Comparison of ENCODE assay signal across 9 mouse cellular contexts in genomic region chr2:117541471-117541870, GRCm38 (mm10).
DNase-seq lines count a peak whose midpoint lies in the region; ATAC-seq and TF ChIP-seq lines count a peak whose summit lies in the region.
"Had no signal": no experiment of that assay in that cellular context is flagged by ENCODE, and none has a peak within 500 bp of the region (broad histone marks: within the 10 kb centered on the region; RNA-seq: fewer than 3 reads in every experiment).

No protein-coding gene starts in this region.

- DNase-seq in 3134 (ENCODE audit: extremely low read depth, insufficient read length, low spot score) = peak; percentile 36
- DNase-seq in Muller cell, postnatal 12 days (ENCODE audit: inconsistent ontology term) = peak; percentile 72
- DNase-seq in cerebellum, postnatal 25 days = peak; percentile 34 to 58
- DNase-seq in gastrocnemius, adult 18-20 months (ENCODE audit: low spot score) = peak; percentile 55
- peak; percentile 89 for DNase-seq in kidney, postnatal 0 days (ENCODE audit: low spot score)
- DNase-seq in limb, embryonic 14.5 days (ENCODE audit: low spot score) = peak; percentile 80
- DNase-seq in urinary bladder, postnatal 25 days (ENCODE audit: low spot score) = peak; percentile 56

- ATAC-seq in kidney, postnatal 0 days (replicated peaks; ENCODE audit: low FRiP score, low read depth) = 0 out of 2 replicates have a peak, but pooled peaks have one; percentile 40
- 0 out of 2 replicates have a peak, but pooled peaks have one; percentile 39 for ATAC-seq in limb, embryonic 14.5 days (ENCODE audit: low FRiP score, low read depth)
- ATAC-seq in neural tube, embryonic 15.5 days (ENCODE audit: low FRiP score) = peak; percentile 68; the same call in 1 of the 2 replicates

- WGBS in kidney, postnatal 0 days = 15% methylated on average over 6 of the region's 6 CpGs
- WGBS in limb, embryonic 14.5 days = 18% methylated on average over 6 of the region's 6 CpGs
- 23% methylated on average over 6 of the region's 6 CpGs for WGBS in neural tube, embryonic 15.5 days

- H3K4me2 ChIP-seq in kidney, postnatal 0 days (ENCODE audit: low read length) = no peak overlapping the region
- no peak overlapping the region for H3K4me2 ChIP-seq in limb, embryonic 14.5 days (replicated peaks; ENCODE audit: low read depth, low read length, severe bottlenecking)
- H3K4me2 ChIP-seq in neural tube, embryonic 15.5 days = no peak overlapping the region

- no peaks in the 10 kb centered on the region for H3K27me3 ChIP-seq in kidney, postnatal 0 days (ENCODE audit: insufficient read depth, low read length)
- no peaks in the 10 kb centered on the region for H3K27me3 ChIP-seq in limb, embryonic 14.5 days (ENCODE audit: control insufficient read depth, insufficient read depth, low read length)
- no peaks in the 10 kb centered on the region; the same call in 1 of the 2 replicates for H3K27me3 ChIP-seq in neural tube, embryonic 15.5 days (replicated peaks)

- no peaks in the 10 kb centered on the region for H3K4me1 ChIP-seq in kidney, postnatal 0 days (replicated peaks; ENCODE audit: insufficient read depth, low read length)
- peaks cover 22% of the 10 kb centered on the region for H3K4me1 ChIP-seq in limb, embryonic 14.5 days (ENCODE audit: control insufficient read depth, insufficient read depth, low read length)
- H3K4me1 ChIP-seq in neural tube, embryonic 15.5 days = no peaks in the 10 kb centered on the region

- H3K36me3 ChIP-seq in kidney, postnatal 0 days (ENCODE audit: insufficient read depth, low read length) = no peaks in the 10 kb centered on the region
- H3K36me3 ChIP-seq in limb, embryonic 14.5 days (ENCODE audit: control insufficient read depth, insufficient read depth, low read length) = no peaks in the 10 kb centered on the region
- no peaks in the 10 kb centered on the region for H3K36me3 ChIP-seq in neural tube, embryonic 15.5 days

- no peak overlapping the region for H3K9ac ChIP-seq in kidney, postnatal 0 days (ENCODE audit: low read depth, low read length)
- H3K9ac ChIP-seq in limb, embryonic 14.5 days (ENCODE audit: low read depth, low read length, severe bottlenecking) = no peak overlapping the region
- H3K9ac ChIP-seq in neural tube, embryonic 15.5 days (replicated peaks) = no peak overlapping the region

- no peaks in the 10 kb centered on the region for H3K9me3 ChIP-seq in kidney, postnatal 0 days (replicated peaks; ENCODE audit: low read length)
- no peaks in the 10 kb centered on the region for H3K9me3 ChIP-seq in limb, embryonic 14.5 days (ENCODE audit: control insufficient read depth, low read length)
- H3K9me3 ChIP-seq in neural tube, embryonic 15.5 days (replicated peaks) = no peaks in the 10 kb centered on the region

- peak; percentile 79 for TF ChIP-seq CTCF in kidney, postnatal 0 days (IDR thresholded peaks at IDR 0.05; ENCODE audit: low read depth)

- no peak for TF ChIP-seq POLR2A in limb, embryonic 14.5 days (IDR thresholded peaks at IDR 0.05; ENCODE audit: borderline replicate concordance, extremely low read depth, insufficient read depth, insufficient read length)

- H3K4me3 ChIP-seq in kidney, postnatal 0 days (replicated peaks; ENCODE audit: low read depth, low read length) = no peak overlapping the region
- no peak overlapping the region for H3K4me3 ChIP-seq in limb, embryonic 14.5 days (replicated peaks; ENCODE audit: low read length)
- no peak overlapping the region for H3K4me3 ChIP-seq in neural tube, embryonic 15.5 days (replicated peaks)
- H3K4me3 ChIP-seq: erythroblast, embryonic 14.5 days had no signal

- H3K27ac ChIP-seq in kidney, postnatal 0 days = no peak overlapping the region
- H3K27ac ChIP-seq in limb, embryonic 14.5 days (replicated peaks; ENCODE audit: low read depth, low read length) = no peak overlapping the region
- no peak overlapping the region for H3K27ac ChIP-seq in neural tube, embryonic 15.5 days (replicated peaks)

Comparison
In these comparisons a context has a peak if more than half of its experiments do, and no peak if none do; other contexts are left out.
1. DNase-seq: peak in every context shown above with its lines; median percentile 89 in kidney, postnatal 0 days; 80 in limb, embryonic 14.5 days; 72 in Muller cell, postnatal 12 days; 56 in urinary bladder, postnatal 25 days; 55 in gastrocnemius, adult 18-20 months; 46 in cerebellum, postnatal 25 days; 36 in 3134.